Mouse (Mus musculus) liver, adult 2 months (tissue): ENCODE results near the gene Gm20388.

ENCODE experiments used
- CTCF ChIP-seq: fragments of 200-500 bp; IDR thresholded peaks from 2 replicates; pipeline ENCODE4 v1.5.1; 2011; ENCODE audit warnings: low read depth, low read length, control low read depth
- POLR2A ChIP-seq: fragments of 200-500 bp; IDR thresholded peaks from 2 replicates; pipeline ENCODE4 v1.6.1; 2011; ENCODE audit warnings: low read length, control low read depth; ENCODE audit not compliant: insufficient read depth; ENCODE audit errors: extremely low read depth

DNA sequence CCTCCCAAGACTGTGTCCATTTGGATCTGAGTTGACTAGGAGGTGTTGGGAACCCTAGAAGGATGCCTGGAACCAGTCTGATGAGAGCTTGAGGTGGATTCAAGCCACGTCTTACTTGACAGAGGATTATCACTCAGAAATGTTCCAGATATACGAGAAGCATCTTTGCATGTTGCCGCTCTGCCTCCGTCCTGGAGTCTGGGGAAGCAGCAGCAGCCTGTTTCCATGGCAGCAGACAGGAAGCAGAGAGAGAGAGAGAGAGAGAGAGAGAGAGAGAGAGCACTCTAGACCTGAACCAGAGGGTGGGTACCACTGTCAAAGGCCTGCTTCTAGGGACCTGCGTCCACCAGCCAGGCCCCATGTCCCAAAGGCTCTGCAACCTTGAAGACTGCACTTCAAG is 1386.0 kb downstream of the Gm20388 start:
- TF ChIP-seq POLR2A (no peak), CTCF (no peak)
